Mouse (Mus musculus) intestine, embryonic 15.5 days (tissue): ENCODE results near the gene H2-DMb2. TPM values are rescaled to one million over a fixed set of nuclear protein-coding genes. Genes with fewer than 3 reads are reported as not detected.

Experiments
- ATAC-seq: fragments of 200-750 bp; cut with Nextera tagmentation; 2 replicates; pipeline ENCODE4 v1.8.0; 2017; ENCODE audit warnings: moderate TSS enrichment, moderate library complexity
- H3K27ac ChIP-seq: fragments of 300-500 bp; sonication (generic); 2 replicates; pipeline ENCODE4 v1.5.1; 2015; ENCODE audit warnings: mild to moderate bottlenecking, inconsistent platforms
- H3K27me3 ChIP-seq: fragments of 300-500 bp; sonication (generic); replicated peaks from 2 replicates; pipeline ENCODE4 v1.6.1; 2015; ENCODE audit warnings: inconsistent platforms
- H3K36me3 ChIP-seq: fragments of 300-500 bp; sonication (generic); 2 replicates; pipeline ENCODE4 v1.6.1; 2015; ENCODE audit warnings: inconsistent platforms
- H3K4me1 ChIP-seq: fragments of 300-500 bp; sonication (generic); replicated peaks from 2 replicates; pipeline ENCODE4 v1.6.1; 2015; ENCODE audit warnings: inconsistent platforms
- H3K4me2 ChIP-seq: fragments of 300-500 bp; sonication (generic); replicated peaks from 2 replicates; pipeline ENCODE4 v1.6.1; 2015; ENCODE audit warnings: mild to moderate bottlenecking, inconsistent platforms
- H3K4me3 ChIP-seq: fragments of 300-500 bp; sonication (generic); replicated peaks from 2 replicates; pipeline ENCODE4 v1.5.1; 2015; ENCODE audit warnings: inconsistent platforms
- H3K9ac ChIP-seq: fragments of 300-500 bp; sonication (generic); 2 replicates; pipeline ENCODE4 v1.6.1; 2015; ENCODE audit warnings: inconsistent platforms
- H3K9me3 ChIP-seq: fragments of 300-500 bp; sonication (generic); 2 replicates; pipeline ENCODE4 v1.6.1; 2016; ENCODE audit warnings: inconsistent platforms
- WGBS: fragments of 180-500 bp; shearing (Covaris S2); methylation state at CpG from one replicate; pipeline ENCODE4 v1.1.7; 2015; 5-methylcytosine and 5-hydroxymethylcytosine counted together
- polyA plus RNA-seq: library from polyadenylated mRNA; unstranded; fragments of >200 nt; fragmentation: Nextera tagmentation; extraction: Ambion mirVana; gene quantifications from 2 replicates; pipeline ENCODE4 v1.2.1, GENCODE M21; 2015

Gene H2-DMb2
- polyA plus RNA-seq, 1 experiment from 2014 or later, result 0.83 TPM

GRCm38 (mm10) chr17:34172528-34172927 is 29.4 kb downstream of the H2-DMb2 start:
- no peaks in the 10 kb centered on the region for H3K4me1 ChIP-seq
- ATAC-seq, result no peak
- 96% methylated on average over 5 of the region's 5 CpGs for WGBS

DNA sequence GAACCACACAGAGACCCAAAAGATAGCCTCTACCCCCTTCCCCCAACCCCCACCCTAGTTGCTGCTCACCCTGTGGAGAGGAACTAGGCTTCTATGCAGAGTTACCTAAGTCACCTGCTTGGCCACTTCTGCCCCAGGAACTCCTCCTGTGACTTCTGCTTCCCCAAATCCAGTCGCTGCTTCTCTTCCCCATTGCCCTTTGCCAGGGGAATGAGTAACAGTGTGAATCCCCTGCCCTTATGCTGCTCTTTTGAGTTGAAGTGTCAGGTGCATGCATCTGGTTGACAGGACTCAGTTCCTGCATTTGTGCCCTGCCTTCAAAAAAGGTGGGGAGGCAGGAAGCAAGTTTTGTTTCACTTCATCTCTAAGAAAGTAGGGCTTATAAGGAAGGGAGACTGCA is 31.0 kb downstream of the H2-DMb2 start:
- Histone ChIP-seq H3K4me1 (no peaks in the 10 kb centered on the region), H3K27ac (no peak overlapping the region), H3K9ac (no peak overlapping the region), H3K4me2 (no peak overlapping the region), H3K36me3 (no peaks in the 10 kb centered on the region), H3K9me3 (no peaks in the 10 kb centered on the region), H3K4me3 (no peak overlapping the region), H3K27me3 (no peaks in the 10 kb centered on the region)
- WGBS, result 62% methylated on average over 1 of the region's 1 CpGs
- no peak for ATAC-seq

More at GRCm38 (mm10) chr17:34172528-34172927, 29.4 kb downstream of the H2-DMb2 start:
- Histone ChIP-seq H3K36me3 (no peaks in the 10 kb centered on the region), H3K27me3 (no peaks in the 10 kb centered on the region), H3K4me3 (no peak overlapping the region), H3K27ac (no peak overlapping the region), H3K4me2 (no peak overlapping the region), H3K9ac (no peak overlapping the region), H3K9me3 (no peaks in the 10 kb centered on the region)

DNA sequence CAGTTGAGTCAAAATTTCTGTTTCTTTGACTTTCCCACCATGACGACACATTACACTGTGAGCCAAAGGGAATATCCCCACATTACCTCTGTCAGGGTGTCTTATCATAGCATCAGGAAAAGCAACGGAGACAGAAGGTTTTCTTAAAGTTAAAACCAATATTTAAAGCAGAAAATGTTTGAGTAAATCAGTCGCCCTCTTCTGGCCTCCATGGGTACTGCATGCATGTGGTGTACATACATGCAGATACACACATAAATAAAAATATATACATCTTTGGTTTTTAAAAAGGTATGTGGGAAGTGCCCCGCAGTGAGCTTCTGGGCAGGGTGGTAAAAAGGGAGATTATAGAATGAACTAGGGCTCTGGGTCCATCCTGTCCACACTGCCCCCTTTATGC is 34.1 kb downstream of the H2-DMb2 start:
- Histone ChIP-seq H3K9me3 (no peaks in the 10 kb centered on the region), H3K4me3 (no peak overlapping the region), H3K27me3 (no peaks in the 10 kb centered on the region), H3K36me3 (no peaks in the 10 kb centered on the region), H3K27ac (no peak overlapping the region), H3K4me1 (no peaks in the 10 kb centered on the region), H3K9ac (no peak overlapping the region), H3K4me2 (no peak overlapping the region)
- ATAC-seq, result no peak
- 71% methylated on average over 4 of the region's 4 CpGs for WGBS

DNA sequence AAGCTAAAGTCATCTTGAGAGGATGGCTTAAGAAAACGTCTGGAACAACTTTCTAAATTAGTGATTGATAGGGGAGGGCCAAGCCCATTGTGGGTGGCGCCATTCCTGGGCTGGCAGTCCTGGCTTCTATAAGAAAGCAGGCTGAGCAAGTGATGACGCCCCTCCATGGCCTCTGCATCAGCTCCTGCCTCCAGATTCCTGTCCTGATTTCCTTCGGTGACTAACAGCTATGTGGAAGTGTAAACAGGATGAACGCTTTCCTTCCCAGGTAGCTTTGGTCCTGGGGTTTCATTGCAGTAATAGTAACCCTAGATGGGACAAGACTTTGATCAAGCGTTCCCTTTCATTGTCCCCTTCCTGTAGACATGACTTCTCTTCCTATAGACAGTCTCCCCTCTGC is 35.9 kb downstream of the H2-DMb2 start:
- Histone ChIP-seq H3K27ac (no peak overlapping the region), H3K27me3 (no peaks in the 10 kb centered on the region; the same call in 1 of the 2 replicates), H3K4me3 (no peak overlapping the region), H3K9ac (no peak overlapping the region), H3K4me2 (no peak overlapping the region), H3K4me1 (no peaks in the 10 kb centered on the region), H3K9me3 (no peaks in the 10 kb centered on the region), H3K36me3 (no peaks in the 10 kb centered on the region)
- ATAC-seq, result no peak
- 52% methylated on average over 6 of the region's 6 CpGs for WGBS

DNA sequence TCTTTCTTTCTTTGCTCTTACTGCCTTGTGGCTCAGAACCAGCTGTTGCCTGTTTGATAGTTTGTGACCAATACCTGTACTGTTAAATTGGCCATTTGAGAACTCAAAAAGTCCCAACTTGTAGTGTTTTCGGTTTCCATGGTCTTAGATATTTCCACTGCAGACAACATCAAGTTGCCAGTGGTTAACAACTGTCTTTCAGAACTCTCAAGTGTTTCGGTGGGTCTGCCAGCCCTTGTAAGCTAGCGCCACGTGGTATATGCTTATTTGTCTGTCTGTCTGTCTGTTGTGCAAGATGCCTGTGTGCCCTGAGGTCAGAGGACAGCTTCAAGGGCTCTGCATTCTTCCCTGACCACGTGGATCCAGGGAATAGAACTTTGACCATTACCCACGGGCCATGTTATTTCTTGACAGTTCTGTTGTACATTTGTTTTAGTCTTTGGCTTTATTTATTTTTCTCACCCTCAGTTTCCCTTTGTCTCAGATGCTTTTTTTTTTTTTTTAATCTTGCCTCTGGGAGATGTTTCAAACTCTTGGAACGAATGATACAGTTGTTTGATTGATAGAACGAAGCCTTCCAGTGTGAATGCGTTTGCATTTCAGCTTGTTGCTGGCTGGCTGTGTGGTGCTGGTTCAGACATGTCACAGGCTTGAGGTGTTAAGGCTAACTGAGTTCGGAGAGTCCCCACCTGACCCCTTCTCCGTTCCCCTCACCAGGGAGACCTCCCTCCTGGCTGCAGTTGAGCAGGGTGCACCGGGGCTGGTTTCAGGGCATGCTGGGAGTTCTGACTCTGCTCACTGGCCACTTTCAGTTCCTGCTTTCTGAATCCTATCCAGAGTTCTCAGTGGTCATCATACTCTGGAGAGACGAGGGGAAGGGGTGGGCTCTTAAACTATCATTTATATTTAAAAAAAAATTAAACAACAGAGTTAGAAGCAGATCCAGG is 37.1 kb downstream of the H2-DMb2 start:
- Histone ChIP-seq H3K9me3 (no peaks in the 10 kb centered on the region), H3K4me1 (no peaks in the 10 kb centered on the region), H3K4me3 (no peak overlapping the region), H3K36me3 (no peaks in the 10 kb centered on the region), H3K4me2 (no peak overlapping the region), H3K9ac (no peak overlapping the region), H3K27me3 (peaks cover under 1% of the 10 kb centered on the region), H3K27ac (no peak overlapping the region)
- WGBS, result 69% methylated on average over 13 of the region's 13 CpGs
- no peak for ATAC-seq

DNA sequence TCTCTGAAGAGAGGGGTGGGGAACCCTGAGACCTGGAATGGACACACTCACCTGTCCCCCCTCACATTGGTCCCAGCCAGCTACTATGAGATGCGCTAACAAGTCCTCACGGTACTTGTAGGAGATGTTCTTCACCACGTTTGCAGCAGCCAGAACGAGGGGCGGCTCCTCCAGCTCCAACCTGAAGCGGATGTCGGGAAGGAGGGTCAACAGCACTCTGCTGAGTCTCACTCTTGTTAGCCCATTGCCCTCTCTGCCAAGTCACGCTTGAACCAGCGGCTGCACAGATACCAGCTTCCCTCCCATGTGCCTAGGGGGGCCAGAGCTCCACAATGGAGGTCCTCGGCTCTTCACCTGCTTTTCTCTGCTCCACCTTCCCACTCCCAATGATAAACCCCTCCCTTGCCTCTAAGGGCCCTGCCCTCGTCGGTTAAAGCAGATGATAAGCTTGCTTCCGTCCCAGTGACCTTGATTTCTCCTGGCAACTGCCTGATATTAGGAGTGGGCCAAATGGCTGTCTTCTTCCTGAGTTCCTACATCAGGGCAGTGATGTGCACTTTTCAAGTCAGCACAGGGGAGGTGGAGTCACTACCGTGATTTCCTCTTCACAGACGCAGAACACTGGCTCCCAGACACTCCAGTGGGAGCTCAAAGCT is 40.6 kb downstream of the H2-DMb2 start:
- Histone ChIP-seq H3K4me1 (peaks cover 9% of the 10 kb centered on the region), H3K9me3 (no peaks in the 10 kb centered on the region), H3K27me3 (peaks cover 15% of the 10 kb centered on the region), H3K4me3 (no peak overlapping the region), H3K27ac (no peak overlapping the region), H3K4me2 (no peak overlapping the region), H3K36me3 (no peaks in the 10 kb centered on the region), H3K9ac (no peak overlapping the region)
- 68% methylated on average over 15 of the region's 15 CpGs for WGBS
- no peak for ATAC-seq

GRCm38 (mm10) chr17:34185526-34185925 is 42.4 kb downstream of the H2-DMb2 start:
- H3K27ac ChIP-seq, result no peak overlapping the region
- 89% methylated on average over 9 of the region's 9 CpGs for WGBS
- peaks cover 15% of the 10 kb centered on the region for H3K27me3 ChIP-seq
- H3K4me1 ChIP-seq, result peaks cover 9% of the 10 kb centered on the region
- no peaks in the 10 kb centered on the region for H3K36me3 ChIP-seq
- H3K4me3 ChIP-seq, result no peak overlapping the region
- ATAC-seq, result no peak
- no peak overlapping the region for H3K4me2 ChIP-seq
- H3K9ac ChIP-seq, result no peak overlapping the region
- H3K9me3 ChIP-seq, result no peaks in the 10 kb centered on the region

DNA sequence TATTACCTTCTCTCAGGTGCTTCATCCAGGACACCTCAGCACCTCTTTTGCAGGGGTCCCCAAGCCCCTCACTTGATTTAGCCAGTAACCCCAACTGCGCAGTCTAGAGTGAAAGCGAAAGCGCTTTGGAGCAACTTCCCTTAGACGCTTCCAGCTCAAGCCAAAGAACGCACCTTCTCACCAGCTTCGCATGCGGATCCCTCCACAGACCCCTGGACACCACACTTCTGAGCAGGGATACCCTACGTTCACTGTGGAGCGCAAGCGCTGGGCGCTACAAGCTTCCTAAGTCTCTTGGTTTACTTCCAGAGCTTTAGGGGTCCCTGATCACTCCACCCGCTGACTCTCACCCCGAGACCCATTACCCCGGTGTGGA is 43.8 kb downstream of the H2-DMb2 start:
- Histone ChIP-seq H3K4me2 (peak overlapping the region; percentile 99), H3K4me3 (peak overlapping the region; percentile 63), H3K9me3 (no peaks in the 10 kb centered on the region), H3K9ac (peak overlapping the region; percentile 45), H3K27ac (peak overlapping the region; percentile 75; the same call in 1 of the 2 replicates), H3K36me3 (no peaks in the 10 kb centered on the region), H3K4me1 (peaks cover 9% of the 10 kb centered on the region), H3K27me3 (peaks cover 17% of the 10 kb centered on the region)
- ATAC-seq, result peak; percentile 64
- WGBS, result 3% methylated on average over 14 of the region's 14 CpGs

DNA sequence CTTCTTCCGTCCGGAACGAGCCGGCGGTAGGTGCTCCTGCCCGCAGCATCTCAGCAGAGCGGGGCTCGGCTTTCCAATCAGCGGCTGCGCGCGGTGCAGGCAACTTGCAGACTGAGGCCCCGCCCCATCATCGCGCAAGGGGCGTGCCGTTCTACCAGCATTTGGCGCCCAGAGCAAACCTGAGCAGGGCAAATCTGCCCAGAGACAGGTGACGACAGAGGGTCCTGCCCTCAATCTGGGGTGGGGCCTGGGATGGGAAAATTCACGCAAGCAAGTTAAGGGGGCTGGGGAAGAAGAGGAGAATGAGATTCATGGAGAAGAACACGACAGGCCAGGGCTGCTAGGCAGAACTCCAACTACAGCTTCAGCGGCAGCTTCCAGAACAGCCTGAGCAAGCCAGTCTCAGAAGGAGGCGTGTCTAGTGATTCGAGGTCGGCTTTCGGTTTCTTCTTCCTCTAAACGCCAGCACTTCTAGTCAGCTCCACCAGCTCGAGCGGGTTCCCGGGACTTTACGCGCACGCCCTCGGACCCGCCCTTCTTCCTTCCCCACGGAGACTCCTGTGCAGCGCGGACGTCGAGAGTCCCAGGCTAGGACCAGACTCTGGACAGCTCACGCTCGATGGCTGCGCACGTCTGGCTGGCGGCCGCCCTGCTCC is 44.3 kb downstream of the H2-DMb2 start, which contains the start of the genes Tap1 and Psmb9:
Gene Tap1 (plus strand): TSS at position 293 of the 656 bp plus-strand sequence.
Gene Psmb9 (minus strand): TSS at position 504 of the 656 bp plus-strand sequence.
- peak within 1 kb of the TSS; percentile 63 for H3K4me3 ChIP-seq
- peaks cover 22% of the 10 kb centered on the region for H3K27me3 ChIP-seq
- peak within 1 kb of the TSS; percentile 75 for H3K27ac ChIP-seq
- WGBS, result under 1% methylated on average over 46 of the region's 46 CpGs
- H3K4me2 ChIP-seq, result peak within 1 kb of the TSS; percentile 99
- no peaks in the 10 kb centered on the region for H3K36me3 ChIP-seq
- peak; percentile 99 for ATAC-seq
- peak within 1 kb of the TSS; percentile 66 for H3K9ac ChIP-seq
- H3K4me1 ChIP-seq, result peaks cover 9% of the 10 kb centered on the region
- no peaks in the 10 kb centered on the region for H3K9me3 ChIP-seq

GRCm38 (mm10) chr17:34188010-34188409 is 44.9 kb downstream of the H2-DMb2 start:
- Histone ChIP-seq H3K27ac (peak overlapping the region; percentile 75), H3K9ac (peak overlapping the region; percentile 66), H3K27me3 (peaks cover 28% of the 10 kb centered on the region), H3K9me3 (no peaks in the 10 kb centered on the region), H3K4me1 (peaks cover 11% of the 10 kb centered on the region), H3K4me2 (peak overlapping the region; percentile 99), H3K4me3 (peak overlapping the region; percentile 63), H3K36me3 (no peaks in the 10 kb centered on the region)
- ATAC-seq, result no peak
- 4% methylated on average over 20 of the region's 20 CpGs for whole genome bisulfite sequencing

GRCm38 (mm10) chr17:34188986-34189385 is 45.9 kb downstream of the H2-DMb2 start:
- ATAC-seq, result no peak

DNA sequence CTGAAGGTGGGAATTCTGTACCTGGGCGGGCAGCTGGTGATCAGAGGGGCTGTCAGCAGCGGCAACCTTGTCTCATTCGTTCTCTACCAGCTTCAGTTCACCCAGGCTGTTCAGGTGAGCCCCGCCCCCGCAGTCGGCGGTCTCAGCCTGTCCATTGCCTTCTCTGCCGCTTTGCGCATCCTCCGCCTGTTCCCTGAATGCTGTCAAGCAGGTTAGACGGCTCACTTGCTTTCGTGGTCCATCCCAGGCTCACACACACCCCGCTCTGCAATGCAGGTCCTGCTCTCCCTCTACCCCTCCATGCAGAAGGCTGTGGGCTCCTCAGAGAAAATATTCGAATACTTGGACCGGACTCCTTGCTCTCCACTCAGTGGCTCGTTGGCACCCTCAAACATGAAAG is 49.7 kb downstream of the H2-DMb2 start:
- Histone ChIP-seq H3K4me2 (no peak overlapping the region), H3K4me3 (no peak overlapping the region), H3K27ac (no peak overlapping the region), H3K36me3 (no peaks in the 10 kb centered on the region), H3K9me3 (no peaks in the 10 kb centered on the region), H3K27me3 (peaks cover 47% of the 10 kb centered on the region), H3K4me1 (peaks cover 9% of the 10 kb centered on the region), H3K9ac (no peak overlapping the region)
- 23% methylated on average over 16 of the region's 16 CpGs for WGBS
- ATAC-seq, result no peak

More at GRCm38 (mm10) chr17:34188986-34189385, 45.9 kb downstream of the H2-DMb2 start:
- H3K9ac ChIP-seq, result no peak overlapping the region
- no peak overlapping the region for H3K27ac ChIP-seq
- no peaks in the 10 kb centered on the region for H3K9me3 ChIP-seq
- peaks cover 11% of the 10 kb centered on the region for H3K4me1 ChIP-seq
- peaks cover 33% of the 10 kb centered on the region for H3K27me3 ChIP-seq
- H3K36me3 ChIP-seq, result no peaks in the 10 kb centered on the region
- WGBS, result 74% methylated on average over 6 of the region's 6 CpGs
- H3K4me3 ChIP-seq, result no peak overlapping the region
- H3K4me2 ChIP-seq, result no peak overlapping the region
